Mouse (Mus musculus) hindbrain, embryonic 16.5 days (tissue): ENCODE results near the gene Prkag1. TPM values are rescaled to one million over a fixed set of nuclear protein-coding genes. Genes with fewer than 3 reads are reported as not detected.
A peak's percentile ranks its signal among the peaks of the same experiment; 100 is the strongest.

Experiments
- ATAC-seq: fragments of 200-750 bp; cut with Nextera tagmentation; 2 replicates; pipeline ENCODE4 v1.8.0; 2017; ENCODE audit warnings: moderate TSS enrichment, moderate library complexity
- H3K27ac ChIP-seq: fragments of 300-500 bp; sonication (generic); 2 replicates; pipeline ENCODE4 v1.5.1; 2014; ENCODE audit warnings: low read depth, mild to moderate bottlenecking, control low read depth, low read length, moderate library complexity
- H3K27me3 ChIP-seq: fragments of 300-500 bp; sonication (generic); replicated peaks from 2 replicates; pipeline ENCODE4 v1.6.1; 2014; ENCODE audit warnings: low read length; ENCODE audit not compliant: control insufficient read depth, insufficient read depth
- H3K36me3 ChIP-seq: fragments of 300-500 bp; sonication (generic); 2 replicates; pipeline ENCODE4 v1.6.1; 2014; ENCODE audit warnings: mild to moderate bottlenecking, low read length, moderate library complexity, mixed read lengths; ENCODE audit not compliant: control insufficient read depth, insufficient read depth
- H3K4me1 ChIP-seq: fragments of 300-500 bp; sonication (generic); 2 replicates; pipeline ENCODE4 v1.6.1; 2014; ENCODE audit warnings: low read depth, low read length; ENCODE audit not compliant: control insufficient read depth, insufficient read depth
- H3K4me2 ChIP-seq: fragments of 300-500 bp; sonication (generic); 2 replicates; pipeline ENCODE4 v1.6.1; 2014; ENCODE audit warnings: mild to moderate bottlenecking, low read length, control low read depth, moderate library complexity
- H3K4me3 ChIP-seq: fragments of 300-500 bp; sonication (generic); 2 replicates; pipeline ENCODE4 v1.5.1; 2014; ENCODE audit warnings: mild to moderate bottlenecking, low read length, control low read depth, moderate library complexity
- H3K9ac ChIP-seq: fragments of 300-500 bp; sonication (generic); 2 replicates; pipeline ENCODE4 v1.6.1; 2014; ENCODE audit warnings: low read depth, mild to moderate bottlenecking, control low read depth, low read length, moderate library complexity
- H3K9me3 ChIP-seq: fragments of 300-500 bp; sonication (generic); 2 replicates; pipeline ENCODE4 v1.6.1; 2014; ENCODE audit warnings: mild to moderate bottlenecking, low read length, moderate library complexity; ENCODE audit not compliant: control insufficient read depth
- WGBS: fragments of 180-500 bp; shearing (Covaris S2); extraction: QIAGEN DNeasy Blood & Tissue Kit; methylation state at CpG from one replicate; pipeline ENCODE4 v1.1.7; 2014; 5-methylcytosine and 5-hydroxymethylcytosine counted together
- polyA plus RNA-seq: library from polyadenylated mRNA; unstranded; fragments of >200 nt; fragmentation: Nextera tagmentation; extraction: Ambion mirVana; gene quantifications from 2 replicates; pipeline ENCODE4 v1.2.1, GENCODE M21; 2015

Gene Prkag1
- polyA plus RNA-seq, 1 experiment from 2014 or later: 72.5 TPM

GRCm38 (mm10) chr15:98867321-98867720 lies 36.0 kb upstream of the Prkag1 start:
- Histone ChIP-seq H3K36me3 (peaks cover 23% of the 10 kb centered on the region), H3K4me3 (no peak overlapping the region), H3K4me2 (peak overlapping the region; percentile 98), H3K27me3 (no peaks in the 10 kb centered on the region), H3K9me3 (no peaks in the 10 kb centered on the region), H3K9ac (no peak overlapping the region), H3K4me1 (peaks cover 37% of the 10 kb centered on the region), H3K27ac (no peak overlapping the region)
- ATAC-seq: no peak
- WGBS: 68% methylated on average over 6 of the region's 6 CpGs

DNA sequence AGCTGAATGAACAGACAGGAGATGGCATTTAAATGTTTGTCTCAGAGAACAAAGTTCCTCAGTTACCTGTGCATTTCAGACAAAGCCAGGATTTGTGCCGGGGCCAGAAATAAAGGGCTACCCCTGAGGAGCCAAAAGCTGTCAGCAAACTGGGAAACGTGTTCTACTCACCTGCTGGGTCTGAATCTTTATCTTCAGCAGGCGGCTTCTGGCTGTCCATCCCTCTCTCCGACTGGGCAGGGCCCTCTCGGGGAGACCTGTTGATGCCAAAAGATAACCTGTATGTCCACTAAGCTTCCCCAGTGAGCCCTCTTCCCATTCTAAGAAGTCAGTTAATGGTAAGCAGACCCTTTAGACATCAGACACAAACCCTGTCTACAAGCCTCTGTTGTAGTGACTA lies 35.2 kb upstream of the Prkag1 start:
- H3K9me3 ChIP-seq: no peaks in the 10 kb centered on the region
- H3K27ac ChIP-seq: no peak overlapping the region
- H3K4me2 ChIP-seq: no peak overlapping the region
- H3K4me3 ChIP-seq: no peak overlapping the region
- no peak for ATAC-seq
- 89% methylated on average over 5 of the region's 5 CpGs for WGBS
- H3K9ac ChIP-seq: no peak overlapping the region
- peaks cover 31% of the 10 kb centered on the region for H3K36me3 ChIP-seq
- H3K27me3 ChIP-seq: no peaks in the 10 kb centered on the region
- peaks cover 37% of the 10 kb centered on the region for H3K4me1 ChIP-seq

GRCm38 (mm10) chr15:98865771-98866170 lies 34.5 kb upstream of the Prkag1 start:
- Histone ChIP-seq H3K27ac (no peak overlapping the region), H3K9me3 (no peaks in the 10 kb centered on the region), H3K36me3 (peaks cover 38% of the 10 kb centered on the region), H3K4me2 (no peak overlapping the region), H3K9ac (no peak overlapping the region), H3K4me3 (no peak overlapping the region), H3K4me1 (peaks cover 37% of the 10 kb centered on the region), H3K27me3 (no peaks in the 10 kb centered on the region)
- WGBS: 94% methylated on average over 8 of the region's 8 CpGs
- ATAC-seq: no peak

DNA sequence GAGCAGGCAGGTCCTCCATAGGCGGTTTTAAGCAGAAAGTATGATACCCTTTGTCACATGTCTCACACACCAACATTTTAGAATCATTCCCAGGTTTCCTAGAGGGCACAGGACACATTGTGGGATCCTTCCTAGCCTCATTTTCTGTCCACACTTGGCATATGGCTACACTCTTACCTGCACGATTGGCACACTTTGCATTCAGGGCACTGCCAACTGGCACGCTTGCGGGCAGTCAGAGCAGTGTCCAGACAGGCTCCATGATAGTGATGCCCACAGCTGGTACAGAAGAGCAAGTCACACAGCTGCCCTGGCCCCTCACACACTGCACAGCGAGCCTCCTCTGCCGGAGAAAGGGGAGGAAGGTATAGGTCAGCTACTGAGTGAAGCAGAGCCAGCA lies 33.6 kb upstream of the Prkag1 start:
- H3K27ac ChIP-seq: no peak overlapping the region
- H3K4me3 ChIP-seq: no peak overlapping the region

GRCm38 (mm10) chr15:98863451-98863958 lies 32.2 kb upstream of the Prkag1 start:
- Histone ChIP-seq H3K27ac (no peak overlapping the region), H3K4me2 (no peak overlapping the region), H3K4me3 (no peak overlapping the region), H3K4me1 (peaks cover 17% of the 10 kb centered on the region), H3K9me3 (no peaks in the 10 kb centered on the region), H3K36me3 (peaks cover 52% of the 10 kb centered on the region), H3K27me3 (no peaks in the 10 kb centered on the region), H3K9ac (no peak overlapping the region)
- 92% methylated on average over 12 of the region's 12 CpGs for WGBS
- no peak for ATAC-seq

More for the DNA sequence above, 33.6 kb upstream of the Prkag1 start:
- 94% methylated on average over 6 of the region's 6 CpGs for WGBS
- Histone ChIP-seq H3K9ac (no peak overlapping the region), H3K36me3 (peaks cover 46% of the 10 kb centered on the region), H3K4me2 (no peak overlapping the region), H3K27me3 (no peaks in the 10 kb centered on the region), H3K4me1 (peaks cover 31% of the 10 kb centered on the region), H3K9me3 (no peaks in the 10 kb centered on the region)
- no peak for ATAC-seq

GRCm38 (mm10) chr15:98861701-98862410 lies 30.5 kb upstream of the Prkag1 start:
- 85% methylated on average over 21 of the region's 21 CpGs for WGBS
- no peak overlapping the region for H3K27ac ChIP-seq
- no peak for ATAC-seq

GRCm38 (mm10) chr15:98860921-98861320 lies 29.6 kb upstream of the Prkag1 start:
- Histone ChIP-seq H3K36me3 (peaks cover 69% of the 10 kb centered on the region), H3K27ac (no peak overlapping the region), H3K27me3 (no peaks in the 10 kb centered on the region), H3K9me3 (no peaks in the 10 kb centered on the region), H3K4me2 (no peak overlapping the region), H3K4me3 (no peak overlapping the region), H3K4me1 (no peaks in the 10 kb centered on the region), H3K9ac (no peak overlapping the region)
- WGBS: 94% methylated on average over 18 of the region's 18 CpGs
- ATAC-seq: no peak

More at GRCm38 (mm10) chr15:98861701-98862410, 30.5 kb upstream of the Prkag1 start:
- H3K36me3 ChIP-seq: peaks cover 66% of the 10 kb centered on the region
- H3K4me3 ChIP-seq: no peak overlapping the region
- no peak overlapping the region for H3K4me2 ChIP-seq
- H3K9ac ChIP-seq: no peak overlapping the region
- H3K27me3 ChIP-seq: no peaks in the 10 kb centered on the region
- H3K9me3 ChIP-seq: no peaks in the 10 kb centered on the region
- H3K4me1 ChIP-seq: peaks cover under 1% of the 10 kb centered on the region; the same call in 1 of the 2 replicates

DNA sequence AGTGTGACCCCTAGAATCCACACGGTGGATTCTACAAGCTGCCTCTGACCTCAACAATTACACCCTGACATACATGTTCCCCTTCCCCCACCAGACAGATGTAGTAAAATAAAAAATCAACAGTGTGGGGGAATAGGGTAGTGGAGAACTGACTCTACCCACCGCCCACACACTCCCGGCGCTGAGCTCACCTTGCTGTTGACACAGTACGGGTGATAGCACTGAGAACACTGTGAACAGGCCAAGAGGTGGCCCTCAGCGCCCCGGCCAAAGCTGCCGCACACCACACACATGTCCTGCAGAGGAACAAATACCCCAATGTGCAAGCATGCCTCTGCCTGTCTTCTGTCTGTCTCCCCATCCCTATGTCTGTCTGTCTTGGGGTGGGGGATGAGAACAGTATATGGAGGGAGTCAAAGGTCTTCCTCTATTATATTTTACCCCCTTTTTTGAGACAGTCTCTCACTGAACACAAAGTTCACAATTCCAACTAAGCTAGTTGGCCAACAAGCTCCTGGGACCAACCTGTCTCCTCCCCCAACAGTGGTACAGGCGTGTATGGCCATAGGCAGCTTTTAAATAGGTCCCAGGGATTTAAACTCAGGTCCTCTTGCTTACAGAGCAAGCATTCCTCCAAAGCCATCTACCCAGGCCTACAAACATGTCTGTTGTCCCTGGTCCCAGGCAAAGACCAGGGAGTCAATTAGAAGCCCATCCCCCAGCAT lies 28.2 kb upstream of the Prkag1 start:
- Histone ChIP-seq H3K4me1 (no peaks in the 10 kb centered on the region), H3K27me3 (no peaks in the 10 kb centered on the region), H3K4me3 (no peak overlapping the region), H3K9me3 (no peaks in the 10 kb centered on the region), H3K36me3 (peaks cover 81% of the 10 kb centered on the region), H3K9ac (no peak overlapping the region), H3K4me2 (no peak overlapping the region), H3K27ac (no peak overlapping the region)
- ATAC-seq: no peak
- 82% methylated on average over 9 of the region's 9 CpGs for WGBS

- 95% methylated on average over 16 of the region's 16 CpGs for WGBS
- no peaks in the 10 kb centered on the region for H3K9me3 ChIP-seq
- no peak for ATAC-seq
- peaks cover 85% of the 10 kb centered on the region for H3K36me3 ChIP-seq
- no peak overlapping the region for H3K4me2 ChIP-seq
- no peaks in the 10 kb centered on the region for H3K27me3 ChIP-seq
- H3K4me3 ChIP-seq: no peak overlapping the region
- no peak overlapping the region for H3K9ac ChIP-seq
- H3K27ac ChIP-seq: no peak overlapping the region
- no peaks in the 10 kb centered on the region for H3K4me1 ChIP-seq
Measured at GRCm38 (mm10) chr15:98854214-98854613, 22.9 kb upstream of the Prkag1 start.
